Mouse (Mus musculus): ENCODE results near the gene Pias1. TPM values are rescaled to one million over a fixed set of nuclear protein-coding genes. Genes with fewer than 3 reads are reported as not detected.

Pias1 gene
- total and polyA plus RNA-seq, 3 experiments = 7.7 to 21.5 TPM; not detected in 1

DNA sequence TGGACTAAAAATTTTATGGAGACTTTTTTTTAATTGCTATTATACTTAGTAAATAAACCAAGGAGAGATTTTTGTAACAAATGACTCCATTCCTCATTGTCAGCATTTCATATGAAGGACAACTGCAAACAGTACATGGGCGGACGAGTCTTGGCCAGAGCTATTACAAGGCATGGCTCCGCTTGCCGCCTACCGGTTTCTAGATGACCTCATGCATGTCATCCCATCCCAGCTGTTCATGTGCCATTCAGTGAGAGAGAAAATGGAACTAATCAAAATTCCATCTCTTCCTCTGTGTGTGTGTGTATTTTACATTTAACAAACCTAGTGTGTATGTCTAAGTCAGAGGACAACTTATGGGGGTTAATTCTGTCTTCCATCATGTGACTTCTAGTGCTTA lies 51.9 kb downstream of the Pias1 start:
- peaks cover 6 to 47% of the 10 kb centered on the region in 2 experiments for H3K36me3 ChIP-seq (ENCODE audit: control insufficient read depth in 1 of 2, insufficient read depth in 2 of 2, low read length in 2 of 2)
- H3K27me3 ChIP-seq (ENCODE audit: control insufficient read depth in 1 of 2, insufficient read depth in 2 of 2, low read length in 2 of 2) = no peaks in the 10 kb centered on the region
- no peak for DNase-seq (ENCODE audit: low read depth, low spot score)
- no peak for TF ChIP-seq TAL1 (IDR thresholded peaks at IDR 0.05; ENCODE audit: low read length)
- no peak for TF ChIP-seq ETS1 (IDR thresholded peaks at IDR 0.05; ENCODE audit: low read depth, low read length)
- peaks cover 30% of the 10 kb centered on the region for H3K79me2 ChIP-seq (ENCODE audit: control insufficient read depth, insufficient read depth, low read length, poor library complexity)
- no peak overlapping the region for H3K4me3 ChIP-seq (ENCODE audit: control insufficient read depth in 1 of 2, insufficient read depth in 1 of 2, low read depth in 2 of 2, low read length in 2 of 2)
- no peak overlapping the region for H3K27ac ChIP-seq (ENCODE audit: control insufficient read depth, low read depth, low read length)
- H3K4me1 ChIP-seq (ENCODE audit: control insufficient read depth in 1 of 2, insufficient read depth in 2 of 2, low read length in 2 of 2) = peaks cover 12 to 13% of the 10 kb centered on the region in 2 experiments
- no peak overlapping the region for H3K9ac ChIP-seq (ENCODE audit: control insufficient read depth, low read depth, low read length, poor library complexity, severe bottlenecking)
- no peaks in the 10 kb centered on the region for H3K9me3 ChIP-seq (replicated peaks; ENCODE audit: insufficient read depth, low read length)

DNA sequence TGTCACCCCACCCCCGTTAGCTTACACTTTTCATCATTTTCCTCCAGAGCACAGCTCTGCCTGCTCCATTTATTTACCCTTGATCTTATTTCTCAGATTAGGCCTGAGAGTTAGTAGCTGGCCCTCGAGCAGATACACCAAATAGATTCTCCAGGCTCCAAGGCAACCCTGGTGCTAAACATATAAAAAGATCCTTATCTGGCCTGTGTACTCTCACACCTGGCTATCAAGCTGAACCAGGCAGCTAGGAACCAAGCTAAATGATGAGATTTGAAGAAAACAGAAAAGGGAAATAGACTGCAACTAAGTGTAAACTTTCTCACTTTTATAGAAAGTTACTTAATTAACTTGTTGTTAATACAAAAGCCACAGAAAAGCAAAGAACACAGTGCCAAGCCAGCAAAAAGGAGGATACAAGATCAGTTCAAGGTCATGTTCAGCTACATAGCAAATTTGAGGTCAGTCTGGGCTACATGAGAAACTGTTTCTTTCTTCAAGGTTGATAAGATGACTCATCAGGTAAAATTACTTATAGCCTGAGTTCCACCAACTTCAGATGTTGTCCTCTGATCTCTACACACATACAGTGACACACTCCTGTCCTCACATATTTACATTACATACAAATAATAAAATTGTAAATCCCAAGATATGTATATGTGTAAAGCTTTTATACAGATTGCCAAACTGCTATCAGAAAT lies 52.9 kb downstream of the Pias1 start:
- Histone ChIP-seq H3K36me3 (ENCODE audit: control insufficient read depth in 1 of 2, insufficient read depth in 2 of 2, low read length in 2 of 2) (peaks cover 2 to 47% of the 10 kb centered on the region in 2 experiments), H3K27me3 (ENCODE audit: control insufficient read depth in 1 of 2, insufficient read depth in 2 of 2, low read length in 2 of 2) (no peaks in the 10 kb centered on the region), H3K27ac (ENCODE audit: control insufficient read depth, low read depth, low read length) (no peak overlapping the region; the same call in 1 of the 2 replicates), H3K9me3 (replicated peaks; ENCODE audit: insufficient read depth, low read length) (no peaks in the 10 kb centered on the region), H3K9ac (ENCODE audit: control insufficient read depth, low read depth, low read length, poor library complexity, severe bottlenecking) (no peak overlapping the region), H3K4me3 (ENCODE audit: control insufficient read depth in 1 of 2, insufficient read depth in 1 of 2, low read depth in 2 of 2, low read length in 2 of 2) (no peak overlapping the region), H3K79me2 (ENCODE audit: control insufficient read depth, insufficient read depth, low read length, poor library complexity) (peaks cover 31% of the 10 kb centered on the region), H3K4me1 (ENCODE audit: control insufficient read depth in 1 of 2, insufficient read depth in 2 of 2, low read length in 2 of 2) (peaks cover 12 to 13% of the 10 kb centered on the region in 2 experiments)
- TF ChIP-seq TCF12 (IDR thresholded peaks at IDR 0.05; ENCODE audit: low read depth, low read length) (peak; percentile 83), MYC (IDR thresholded peaks at IDR 0.05; ENCODE audit: low read depth, low read length) (no peak), TAL1 (IDR thresholded peaks at IDR 0.05; ENCODE audit: low read length) (peak; percentile 27), MAX (IDR thresholded peaks at IDR 0.05; ENCODE audit: low read length) (no peak), EP300 (IDR thresholded peaks at IDR 0.05; ENCODE audit: low read depth in 1 of 2, low read length in 2 of 2) (peak in 1 of 2 experiments; percentile 50; a peak in 1 of 4 replicates), CTCF (IDR thresholded peaks at IDR 0.05 in 2 of 3, conservative IDR thresholded peaks at IDR 0.05 in 1 of 3; ENCODE audit: control insufficient read depth in 1 of 3, insufficient read depth in 1 of 3, low read depth in 2 of 3, low read length in 3 of 3, poor library complexity in 1 of 3, severe bottlenecking in 1 of 3) (no peak), CHD1 (IDR thresholded peaks at IDR 0.05; ENCODE audit: low read depth, low read length) (no peak), GATA1 (IDR thresholded peaks at IDR 0.05; ENCODE audit: low read depth, low read length) (peak; percentile 63), RCOR1 (IDR thresholded peaks at IDR 0.05; ENCODE audit: low read depth, low read length) (0 out of 2 replicates have a peak, but pooled peaks have one; percentile 13)
- DNase-seq (ENCODE audit: low read depth, low spot score) = peak; percentile 46

- H3K4me1 ChIP-seq (ENCODE audit: control insufficient read depth in 1 of 2, insufficient read depth in 2 of 2, low read length in 2 of 2) = peaks cover 8 to 9% of the 10 kb centered on the region in 2 experiments
- no peak overlapping the region for H3K4me3 ChIP-seq (ENCODE audit: control insufficient read depth in 1 of 2, insufficient read depth in 1 of 2, low read depth in 2 of 2, low read length in 2 of 2)
- no peaks in the 10 kb centered on the region for H3K27me3 ChIP-seq (ENCODE audit: control insufficient read depth in 1 of 2, insufficient read depth in 2 of 2, low read length in 2 of 2)
- H3K79me2 ChIP-seq (ENCODE audit: control insufficient read depth, insufficient read depth, low read length, poor library complexity) = peaks cover 22% of the 10 kb centered on the region
- no peak overlapping the region for H3K27ac ChIP-seq (ENCODE audit: control insufficient read depth, low read depth, low read length)
- peak; percentile 51; the same call in 1 of the 2 replicates for TF ChIP-seq MEF2A (IDR thresholded peaks at IDR 0.05; ENCODE audit: extremely low read depth, insufficient replicate concordance, low read depth, low read length, poor library complexity, severe bottlenecking)
- no peak for TF ChIP-seq CHD2 (IDR thresholded peaks at IDR 0.05; ENCODE audit: low read length)
- TF ChIP-seq EP300 (IDR thresholded peaks at IDR 0.05; ENCODE audit: low read depth in 1 of 2, low read length in 2 of 2) = peak; percentile 18 to 39; a peak in 2 of 4 replicates
- peak; percentile 16; the same call in 1 of the 2 replicates for TF ChIP-seq ETS1 (IDR thresholded peaks at IDR 0.05; ENCODE audit: low read depth, low read length)
- DNase-seq (ENCODE audit: low read depth, low spot score) = peak; percentile 49
- no peak overlapping the region for H3K9ac ChIP-seq (ENCODE audit: control insufficient read depth, low read depth, low read length, poor library complexity, severe bottlenecking)
- no peaks in the 10 kb centered on the region for H3K9me3 ChIP-seq (replicated peaks; ENCODE audit: insufficient read depth, low read length)
- peaks cover 1 to 38% of the 10 kb centered on the region in 2 experiments for H3K36me3 ChIP-seq (ENCODE audit: control insufficient read depth in 1 of 2, insufficient read depth in 2 of 2, low read length in 2 of 2)
These were observed 55.0 kb downstream of the Pias1 start for GRCm38 (mm10) chr9:62932575-62933339.

All from MEL (cell line).